Mouse (Mus musculus): Measurements from ENCODE around the gene Sh3pxd2b. TPM values are rescaled to one million over a fixed set of nuclear protein-coding genes. Genes with fewer than 3 reads are reported as not detected.

The Sh3pxd2b gene
- 2.5 and 3.0 TPM in 2 replicates for total RNA-seq (2017)

- no peak for ATAC-seq (replicated peaks; ENCODE audit: low read depth, poor library complexity, severe bottlenecking)
Measured at GRCm38 (mm10) chr11:32347607-32348432, at the start of gene Sh3pxd2b. Gene Sh3pxd2b, plus strand, starts transcription at chr11:32347820.

DNA sequence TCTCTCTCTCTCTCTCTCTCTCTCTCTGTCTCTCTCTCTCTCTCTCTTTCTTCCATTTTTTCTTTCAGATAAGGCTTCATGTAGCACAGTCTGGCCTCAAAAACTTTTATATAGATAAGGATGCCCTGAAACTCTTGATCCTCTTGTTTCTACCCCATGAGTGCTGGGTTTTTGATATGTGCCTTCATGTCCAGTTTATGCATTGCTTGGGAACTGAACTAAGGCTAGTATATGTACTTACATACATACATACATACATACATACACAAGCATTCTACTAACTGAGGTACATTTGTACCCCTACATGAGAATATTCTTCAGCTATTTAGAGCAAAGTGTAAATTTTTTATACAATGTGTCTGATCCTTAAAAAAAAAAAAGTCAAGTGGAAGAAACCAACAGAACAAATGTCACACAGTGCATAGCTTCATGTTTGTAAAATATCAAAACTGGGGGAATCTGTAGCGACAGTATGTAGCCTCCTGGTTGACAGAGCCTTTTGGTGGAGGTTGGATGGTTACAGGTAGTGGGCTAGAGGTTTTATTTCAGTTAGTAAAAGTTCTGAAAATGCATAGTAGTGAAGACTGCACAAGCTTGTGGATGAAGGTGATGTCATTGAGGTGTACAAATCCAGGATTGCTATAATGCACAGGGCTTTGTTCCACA lies 49.6 kb upstream of the Sh3pxd2b start:
- no peak for ATAC-seq (replicated peaks; ENCODE audit: low read depth, poor library complexity, severe bottlenecking)

DNA sequence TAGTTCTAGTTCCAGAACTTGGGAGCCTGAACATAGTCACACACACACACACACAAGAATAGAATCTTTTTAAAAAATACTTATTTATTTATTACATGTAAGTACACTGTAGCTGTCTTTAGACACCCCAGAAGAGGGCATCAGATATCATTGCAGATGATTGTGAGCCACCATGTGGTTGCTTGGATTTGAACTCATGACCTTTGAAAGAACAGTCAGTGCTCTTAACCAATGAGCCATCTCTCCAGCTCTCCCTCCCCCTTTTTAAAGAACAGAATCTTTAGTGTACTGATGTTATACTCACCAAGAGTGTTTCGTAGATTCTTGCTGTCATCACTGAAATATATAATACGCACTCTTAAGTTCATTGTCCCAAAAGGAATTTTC lies 49.1 kb upstream of the Sh3pxd2b start:
- ATAC-seq (replicated peaks; ENCODE audit: low read depth, poor library complexity, severe bottlenecking): no peak

- peak; percentile 59 for ATAC-seq (replicated peaks; ENCODE audit: low read depth, poor library complexity, severe bottlenecking)
Measured at GRCm38 (mm10) chr11:32299865-32300264, 47.8 kb upstream of the Sh3pxd2b start, which contains the start of gene Hbq1a. Gene Hbq1a, plus strand, starts transcription at chr11:32300069.

- ATAC-seq (replicated peaks; ENCODE audit: low read depth, poor library complexity, severe bottlenecking): peak; percentile 19
Measured at GRCm38 (mm10) chr11:32300279-32301267, 47.0 kb upstream of the Sh3pxd2b start.

DNA sequence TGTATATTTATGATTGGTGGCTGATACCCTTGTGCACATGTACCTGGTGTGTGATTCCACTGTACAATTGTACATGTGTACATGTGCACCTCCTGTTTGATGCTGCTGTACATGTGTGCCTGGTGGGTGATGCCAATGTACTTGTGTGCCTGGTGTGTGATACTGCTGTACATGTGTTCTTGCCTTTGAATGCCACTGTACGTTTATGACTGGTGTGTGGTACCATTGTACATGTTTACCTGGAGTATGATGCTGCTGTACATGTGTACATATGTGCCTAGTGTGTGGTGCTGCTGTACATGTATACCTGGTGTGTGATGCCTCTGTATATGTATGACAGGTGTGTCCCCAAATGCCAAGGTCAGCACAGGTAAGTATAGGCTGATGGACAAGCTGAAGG lies 46.1 kb upstream of the Sh3pxd2b start:
- ATAC-seq (replicated peaks; ENCODE audit: low read depth, poor library complexity, severe bottlenecking): no peak

GRCm38 (mm10) chr11:32302824-32303419 lies 44.7 kb upstream of the Sh3pxd2b start:
- no peak for ATAC-seq (replicated peaks; ENCODE audit: low read depth, poor library complexity, severe bottlenecking)

- no peak for ATAC-seq (replicated peaks; ENCODE audit: low read depth, poor library complexity, severe bottlenecking)
Measured at GRCm38 (mm10) chr11:32303455-32303854, 44.2 kb upstream of the Sh3pxd2b start.

- ATAC-seq (replicated peaks; ENCODE audit: low read depth, poor library complexity, severe bottlenecking): no peak
Measured at GRCm38 (mm10) chr11:32307006-32307405, 40.6 kb upstream of the Sh3pxd2b start.

DNA sequence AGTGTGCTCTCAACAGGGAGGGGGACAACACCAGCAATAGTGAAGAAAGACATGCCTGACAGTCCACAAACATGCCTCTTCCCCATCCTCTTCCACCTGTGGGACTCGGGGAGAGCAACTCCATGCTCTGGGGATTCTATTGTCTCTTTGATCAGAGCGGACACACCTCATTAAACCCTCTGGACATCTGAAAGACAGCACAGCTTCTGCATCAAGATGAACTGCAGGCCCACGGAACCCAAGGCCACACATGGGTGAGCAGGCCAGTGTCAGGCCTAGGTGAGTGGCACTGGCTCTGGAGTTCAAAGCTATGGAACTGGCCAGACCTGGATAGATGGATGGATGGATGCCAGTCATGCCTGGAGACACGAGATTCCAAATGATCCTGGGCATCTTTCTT lies 38.2 kb upstream of the Sh3pxd2b start:
- ATAC-seq (replicated peaks; ENCODE audit: low read depth, poor library complexity, severe bottlenecking): no peak

- ATAC-seq (replicated peaks; ENCODE audit: low read depth, poor library complexity, severe bottlenecking): 0 out of 2 replicates have a peak, but pooled peaks have one; percentile 54
Measured at GRCm38 (mm10) chr11:32309928-32310327, 37.7 kb upstream of the Sh3pxd2b start.

DNA sequence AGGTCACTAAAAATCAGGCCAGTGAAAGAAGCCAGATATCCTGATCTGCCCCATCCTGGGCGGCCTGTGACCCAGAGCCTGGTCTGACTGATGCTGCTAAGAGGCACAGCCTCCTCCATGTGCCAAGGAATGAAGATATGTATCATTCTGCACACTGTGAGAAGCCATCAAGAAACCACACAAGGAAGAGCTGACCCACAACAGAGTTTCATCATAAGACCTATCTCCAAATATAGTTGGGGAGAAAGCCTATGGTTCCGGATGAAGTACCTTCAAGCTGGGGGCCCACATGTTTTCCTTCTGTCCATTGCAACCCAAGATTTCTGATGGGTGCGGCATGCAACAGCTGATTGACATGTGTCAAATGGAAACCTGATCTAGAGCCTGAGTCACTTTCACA lies 31.6 kb upstream of the Sh3pxd2b start:
- 0 out of 2 replicates have a peak, but pooled peaks have one; percentile 14 for ATAC-seq (replicated peaks; ENCODE audit: low read depth, poor library complexity, severe bottlenecking)

GRCm38 (mm10) chr11:32320507-32321195 lies 27.0 kb upstream of the Sh3pxd2b start:
- ATAC-seq (replicated peaks; ENCODE audit: low read depth, poor library complexity, severe bottlenecking): no peak

DNA sequence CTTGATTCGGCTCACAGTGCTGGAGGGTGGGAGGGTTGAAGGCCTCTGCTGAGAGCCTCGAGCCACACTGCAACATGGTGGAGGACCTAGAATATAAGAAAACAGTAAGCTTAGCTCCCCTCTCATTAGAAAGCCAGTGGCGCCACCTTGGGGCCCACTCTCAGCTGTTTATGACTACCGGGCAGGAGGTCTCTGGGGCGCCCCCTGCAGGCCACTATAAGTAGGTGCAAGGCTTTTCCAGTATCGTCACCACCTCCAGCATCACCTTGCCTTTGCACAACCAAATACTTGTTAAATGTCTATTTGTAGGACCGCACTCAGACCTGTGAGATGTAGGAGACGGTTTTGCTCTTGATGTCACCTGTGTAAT lies 26.4 kb upstream of the Sh3pxd2b start:
- ATAC-seq (replicated peaks; ENCODE audit: low read depth, poor library complexity, severe bottlenecking): peak; percentile 84

DNA sequence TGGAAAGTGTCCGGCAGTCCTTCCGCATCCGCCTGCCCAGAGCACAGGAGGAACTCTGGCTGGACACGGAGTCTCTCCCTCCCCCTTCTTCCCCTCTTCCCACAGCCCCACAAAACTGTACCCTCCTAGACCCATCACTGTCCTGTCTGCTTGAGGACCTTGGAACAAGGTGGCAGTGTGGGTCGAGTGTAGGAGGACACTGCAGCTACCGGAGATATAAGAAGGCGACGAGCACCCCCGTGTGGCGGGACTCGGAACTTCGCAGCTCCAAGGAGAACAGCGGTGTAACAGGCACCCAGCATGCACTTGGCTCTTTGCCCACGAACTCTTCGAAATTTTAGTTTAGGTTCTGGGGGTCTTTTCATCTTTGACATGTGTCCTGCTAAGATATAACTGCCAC lies 23.0 kb upstream of the Sh3pxd2b start:
- peak; percentile 89 for ATAC-seq (replicated peaks; ENCODE audit: low read depth, poor library complexity, severe bottlenecking)

DNA sequence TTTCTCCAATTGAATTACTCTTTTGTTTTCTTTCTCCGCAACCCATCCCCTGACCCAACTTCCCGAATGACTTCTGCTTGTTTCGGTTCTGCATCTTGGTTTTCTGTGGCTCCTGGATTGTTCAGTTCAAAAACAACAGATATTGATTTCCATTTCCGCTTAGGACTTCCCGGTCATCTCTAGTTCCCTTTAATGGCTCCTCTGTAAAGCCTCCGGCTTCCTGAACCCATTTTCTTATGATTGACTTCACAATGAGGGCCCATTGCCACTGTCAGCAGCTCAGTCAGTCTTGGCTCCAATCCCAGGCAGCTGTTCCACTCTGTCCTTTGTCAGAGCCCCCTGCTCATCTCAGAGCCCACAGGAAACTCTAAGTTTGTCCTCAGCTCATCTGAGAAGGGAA lies 16.5 kb upstream of the Sh3pxd2b start:
- peak; percentile 79 for ATAC-seq (replicated peaks; ENCODE audit: low read depth, poor library complexity, severe bottlenecking)

GRCm38 (mm10) chr11:32331861-32332260 lies 15.8 kb upstream of the Sh3pxd2b start:
- ATAC-seq (replicated peaks; ENCODE audit: low read depth, poor library complexity, severe bottlenecking): no peak

DNA sequence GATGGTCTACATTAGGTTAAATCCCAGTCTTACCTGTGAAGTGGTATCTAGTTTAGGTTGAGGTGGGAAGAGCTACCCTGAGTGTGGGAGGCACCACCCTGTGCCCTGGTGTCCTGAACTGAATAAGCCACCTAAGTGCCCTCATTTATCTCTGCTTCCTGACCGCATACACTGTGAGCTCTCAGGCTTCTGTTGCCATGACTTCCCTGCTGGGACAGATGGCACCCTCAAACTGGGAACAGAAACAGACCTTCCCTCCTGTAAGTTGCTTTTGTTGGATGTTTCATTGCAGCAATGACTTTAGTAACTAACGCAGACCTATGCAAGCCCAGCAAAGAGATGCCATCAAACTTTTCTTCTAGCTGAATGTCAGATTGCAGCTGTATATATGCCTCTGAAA lies 14.4 kb upstream of the Sh3pxd2b start:
- peak; percentile 68 for ATAC-seq (replicated peaks; ENCODE audit: low read depth, poor library complexity, severe bottlenecking)

DNA sequence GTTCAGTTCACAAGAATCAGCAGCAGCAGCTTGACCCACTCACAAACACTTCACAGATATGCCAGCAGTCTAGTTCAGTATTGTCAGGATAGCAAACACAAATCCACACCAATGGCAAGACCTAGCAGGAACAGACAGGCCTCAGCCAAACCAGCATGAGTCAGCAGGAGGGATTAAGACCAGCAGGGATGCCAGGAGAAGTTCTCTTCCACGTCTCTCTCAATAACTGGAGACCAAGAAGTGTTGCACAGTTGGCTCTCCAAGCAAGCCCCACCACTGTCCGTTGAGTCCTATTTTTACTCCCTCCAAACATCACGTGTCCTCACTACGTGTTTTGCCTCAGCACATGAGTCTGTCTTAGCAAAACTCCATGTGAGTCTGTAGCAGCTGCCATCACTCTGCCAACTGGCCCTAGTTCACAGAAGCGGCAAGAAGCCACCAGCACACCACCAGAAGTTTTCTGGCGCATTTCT lies 11.1 kb upstream of the Sh3pxd2b start:
- no peak for ATAC-seq (replicated peaks; ENCODE audit: low read depth, poor library complexity, severe bottlenecking)

All from common myeloid progenitor, adult 5-6 weeks (primary cell).